Mouse (Mus musculus): ENCODE data around the gene Ern2. TPM values are rescaled to one million over a fixed set of nuclear protein-coding genes. Genes with fewer than 3 reads are reported as not detected.
A peak's percentile ranks its signal among the peaks of the same experiment; 100 is the strongest.

The Ern2 gene
- total RNA-seq (2021): under 1 TPM; 0.25 TPM

DNA sequence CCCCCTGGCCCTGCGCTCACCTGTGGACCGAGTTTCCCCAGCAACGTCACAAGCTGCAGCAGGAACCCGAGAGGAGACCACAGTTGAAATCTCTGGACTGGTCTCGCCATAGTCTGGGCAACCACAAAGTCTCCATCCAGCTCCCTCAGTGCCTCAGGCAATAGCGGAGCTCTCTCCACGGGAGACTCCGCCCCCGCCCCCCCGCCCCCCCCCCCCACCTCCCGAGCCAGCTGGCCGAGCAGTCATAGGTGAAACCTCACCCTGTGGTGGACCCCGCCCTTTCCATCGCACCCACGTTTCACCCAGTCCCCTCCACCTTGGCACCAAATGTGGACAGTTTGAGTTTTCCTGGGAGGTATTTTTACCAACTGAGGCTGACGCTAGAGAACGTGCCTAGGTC lies at the start of gene Ern2:
Ern2 (minus strand) TSS at position 165 of the 400 bp plus-strand sequence.
- no peak for DNase-seq (ENCODE audit: low spot score in 2 of 2)
- intact Hi-C loops (cut with DNase I): no loop called here

DNA sequence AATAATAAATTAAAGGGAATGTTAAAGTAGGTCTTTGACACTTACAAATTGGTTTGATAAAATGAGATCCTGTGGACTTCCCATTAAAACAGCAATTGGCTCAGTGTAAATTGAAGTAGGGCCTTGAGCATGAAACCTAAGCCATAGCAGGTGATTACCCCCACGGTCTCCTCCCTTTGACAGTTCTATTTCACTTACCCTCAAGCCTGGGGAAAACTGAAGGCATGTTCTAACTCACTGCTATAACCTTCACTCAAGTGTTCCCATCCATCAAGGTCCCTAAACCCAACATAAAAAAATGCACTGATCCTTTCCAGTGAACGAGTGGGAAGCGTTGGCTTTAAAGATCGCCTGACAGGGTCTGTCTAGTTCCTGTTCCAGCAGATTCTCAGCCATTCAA lies 44.9 kb upstream of the Ern2 start:
- DNase-seq (ENCODE audit: low spot score in 2 of 2): no peak
- intact Hi-C loops (cut with DNase I): no loop called here

DNA sequence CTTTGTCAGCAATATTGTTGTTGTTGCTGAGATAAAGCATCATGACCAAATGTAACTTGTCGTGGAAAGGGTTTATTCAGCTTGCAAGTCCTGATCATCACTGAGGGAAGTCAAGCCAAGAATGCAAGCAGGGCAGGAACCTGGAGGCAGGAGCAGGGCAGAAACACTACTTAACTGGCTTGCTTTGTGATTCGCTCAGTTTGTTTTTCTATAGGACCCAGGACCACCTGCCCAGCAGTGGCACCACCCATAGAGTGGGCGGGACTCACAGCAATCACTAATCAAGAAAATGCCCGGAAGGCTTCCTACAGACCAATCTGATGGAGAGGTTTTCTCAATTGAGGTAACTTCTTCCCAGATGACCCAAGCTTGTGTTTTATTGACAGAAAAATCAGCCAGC lies 43.9 kb upstream of the Ern2 start:
- intact Hi-C loops (cut with DNase I): no loop called here

DNA sequence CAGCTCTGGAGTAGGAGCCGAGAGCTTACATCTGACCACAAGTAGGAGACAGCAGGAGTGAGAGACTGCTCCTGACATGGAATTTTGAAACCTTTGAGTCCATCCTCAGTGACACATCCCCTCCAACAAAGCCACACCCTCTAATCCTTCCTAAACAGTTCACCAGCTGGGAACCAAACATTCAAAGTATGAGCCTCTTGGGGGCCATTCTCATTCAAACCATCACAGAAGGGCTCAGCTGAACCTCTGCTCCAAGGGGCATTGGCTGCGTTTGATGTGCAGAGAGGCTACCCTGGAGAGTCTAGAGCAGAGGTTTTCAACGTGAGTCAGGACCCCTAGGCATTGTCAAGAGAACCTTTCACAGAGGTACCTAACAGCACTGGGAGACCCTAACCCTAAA lies 43.3 kb upstream of the Ern2 start:
- intact Hi-C loops (cut with DNase I): no loop called here

More for the DNA sequence above, 43.9 kb upstream of the Ern2 start:
- DNase-seq (ENCODE audit: low spot score in 2 of 2): no peak

DNA sequence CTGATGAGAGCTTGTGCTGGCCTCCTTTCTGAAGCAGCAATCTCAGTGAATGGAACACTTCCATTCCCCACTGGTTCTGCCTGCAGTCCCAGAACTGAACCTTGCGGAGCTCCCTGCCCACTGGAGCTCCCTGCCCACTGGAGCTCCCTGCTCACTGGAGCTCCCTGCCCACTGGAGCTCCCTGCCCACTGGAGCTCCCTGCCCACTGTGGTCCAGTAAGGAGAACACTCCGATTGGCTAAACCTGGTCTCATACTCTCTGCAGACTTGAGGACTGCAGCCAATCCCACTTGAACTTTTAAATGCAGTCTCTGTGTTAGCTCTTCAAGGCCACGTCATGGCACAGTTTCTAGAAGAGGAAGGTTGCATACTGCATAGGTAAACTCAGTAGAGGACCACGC lies 40.7 kb upstream of the Ern2 start:
- no peak for DNase-seq (ENCODE audit: low spot score in 2 of 2)
- intact Hi-C loops (cut with DNase I): no loop called here

More for the DNA sequence above, 43.3 kb upstream of the Ern2 start:
- no peak for DNase-seq (ENCODE audit: low spot score in 2 of 2)

DNA sequence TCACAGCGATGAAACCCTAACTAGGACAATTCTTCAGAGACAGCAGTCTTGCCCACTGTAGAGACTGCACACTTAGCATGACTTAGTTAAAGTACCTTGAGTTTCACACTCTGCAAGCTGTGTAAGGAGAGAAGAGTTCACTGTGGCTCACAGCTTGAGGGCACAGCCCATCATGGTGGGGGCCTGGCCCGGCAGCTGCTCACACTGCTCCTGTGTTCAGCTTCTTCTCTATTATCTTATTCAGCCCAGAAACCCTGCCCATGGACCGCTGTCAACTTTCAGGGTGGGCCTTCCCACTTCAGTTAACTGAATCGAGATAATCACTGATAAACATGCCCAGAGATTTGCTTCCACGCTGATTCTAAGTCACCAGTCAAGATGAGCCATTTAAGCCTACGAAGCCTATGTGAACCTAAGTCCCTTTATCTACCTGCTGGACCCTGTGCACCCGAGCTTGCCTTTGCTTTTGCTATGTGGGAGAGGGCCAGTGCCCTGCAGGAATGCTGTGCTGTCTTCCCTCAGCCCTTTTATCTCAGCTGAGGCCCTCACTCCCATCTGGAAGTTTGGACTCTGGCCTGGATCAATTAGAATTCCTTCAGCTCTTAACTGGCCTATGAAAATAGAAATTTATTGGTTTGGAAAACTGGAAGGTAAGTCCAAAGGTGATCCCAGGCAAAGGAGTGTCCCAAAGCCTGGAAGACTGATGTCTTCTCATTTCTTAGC lies 40.2 kb upstream of the Ern2 start:
- DNase-seq (ENCODE audit: low spot score in 2 of 2): no peak
- intact Hi-C loops (cut with DNase I): no loop called here

DNA sequence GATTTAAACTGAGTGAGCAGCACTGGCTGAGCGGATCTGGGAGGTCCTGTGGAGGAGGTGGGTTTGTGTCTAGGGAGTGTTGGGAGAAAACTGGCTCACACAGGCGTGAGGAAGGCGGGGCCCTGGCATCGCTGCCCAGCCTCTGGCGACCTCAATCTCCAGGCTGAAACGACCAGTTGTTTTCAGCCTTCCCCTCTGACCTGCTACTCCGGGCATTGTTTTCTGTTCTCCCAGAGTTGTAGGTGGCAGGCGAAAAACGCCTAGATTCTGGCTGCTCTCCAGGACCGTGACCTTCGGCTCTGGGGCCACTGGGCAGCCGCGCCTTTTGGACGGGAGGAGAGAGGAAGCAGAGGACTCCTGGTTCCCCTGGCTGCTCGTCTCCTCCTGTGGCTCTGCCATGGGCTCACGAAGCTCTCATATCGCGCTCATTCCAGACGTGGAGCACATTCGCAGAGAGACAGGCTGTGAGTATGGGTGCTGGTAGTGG lies 33.4 kb upstream of the Ern2 start, which contains the start of gene Chp2:
Chp2 (plus strand) TSS at position 182 of the 487 bp plus-strand sequence.
- no peak for DNase-seq (ENCODE audit: low spot score in 2 of 2)
- intact Hi-C loops (cut with DNase I): no loop called here

DNA sequence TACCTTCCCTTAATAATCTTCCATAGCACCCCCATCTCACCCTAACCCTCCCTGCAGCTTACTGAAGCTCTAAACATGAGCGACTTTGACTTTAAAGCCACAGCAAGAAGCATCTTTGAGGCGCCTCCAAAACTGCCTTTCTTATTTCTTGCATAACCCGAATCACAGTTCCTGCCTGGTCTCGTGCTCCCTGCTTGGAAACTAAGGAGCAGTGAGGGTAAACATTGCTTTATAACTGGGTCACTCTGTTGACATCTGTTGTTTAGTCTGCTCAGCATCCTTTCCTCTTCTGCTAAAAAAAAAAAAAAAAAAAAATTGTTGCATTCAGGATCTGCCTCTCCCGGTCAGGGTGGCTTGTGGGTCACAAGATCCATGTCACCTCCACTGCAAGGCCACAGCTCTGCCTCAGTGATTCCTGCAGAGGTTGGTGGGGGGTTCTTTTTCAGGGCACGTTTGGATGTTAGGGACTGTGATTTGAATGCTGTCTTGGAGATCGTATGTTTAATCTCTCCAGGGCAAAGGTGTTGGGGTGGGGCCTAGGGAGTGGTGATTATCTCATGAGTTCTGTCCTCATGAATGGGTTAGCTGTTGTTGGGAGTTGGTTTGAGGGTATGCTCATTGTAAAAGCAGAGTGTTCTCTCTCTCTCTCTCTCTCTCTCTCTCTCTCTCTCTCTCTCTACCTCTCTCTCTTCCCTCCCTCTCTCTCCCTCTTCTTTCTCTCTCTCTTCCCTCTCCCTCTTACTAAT lies 22.4 kb upstream of the Ern2 start:
- intact Hi-C loops (cut with DNase I): no loop called here
- no peak for DNase-seq (ENCODE audit: low spot score in 2 of 2)

DNA sequence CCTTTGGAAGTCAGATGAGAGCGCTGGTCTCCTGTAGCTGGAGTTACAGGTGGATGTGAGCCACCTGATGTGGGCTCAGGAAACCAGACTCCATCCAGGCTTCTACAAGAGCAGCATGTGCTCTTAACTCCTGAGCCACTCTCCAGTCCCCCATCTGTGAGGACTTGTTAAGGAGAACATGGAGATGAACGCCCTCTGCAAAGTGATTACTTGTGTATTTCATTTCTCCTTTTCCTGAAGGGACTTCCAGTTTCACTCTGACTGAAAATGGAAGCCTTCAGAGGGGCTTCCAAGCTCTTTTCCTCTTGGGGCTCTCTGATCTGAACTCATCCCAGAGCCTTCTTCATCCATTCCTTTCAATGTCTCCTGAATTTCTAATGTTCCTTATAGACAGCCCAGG lies 20.1 kb upstream of the Ern2 start:
- no peak for DNase-seq (ENCODE audit: low spot score in 2 of 2)
- intact Hi-C loops (cut with DNase I): no loop called here

DNA sequence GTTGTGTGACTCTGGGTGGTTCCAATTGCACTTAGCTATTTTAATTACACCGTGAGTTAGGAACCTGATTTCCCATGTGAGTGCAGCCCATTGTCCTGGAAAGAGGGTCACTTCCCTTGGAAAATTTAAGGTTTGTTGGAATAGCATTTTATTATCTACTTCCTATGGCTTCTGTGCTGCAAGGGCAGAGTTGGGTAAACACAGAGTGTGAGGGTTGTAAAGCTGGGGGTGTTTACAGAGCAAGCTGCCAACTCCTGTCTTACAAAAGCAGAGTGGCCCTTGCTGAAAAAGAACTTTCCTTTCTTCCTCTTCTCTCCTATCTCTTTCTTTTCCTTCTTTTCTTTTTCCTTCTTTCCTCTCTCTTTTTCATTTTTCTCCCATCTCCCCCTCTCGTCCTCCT lies 17.9 kb upstream of the Ern2 start:
- intact Hi-C loops (cut with DNase I): no loop called here
- no peak for DNase-seq (ENCODE audit: low spot score in 2 of 2)

DNA sequence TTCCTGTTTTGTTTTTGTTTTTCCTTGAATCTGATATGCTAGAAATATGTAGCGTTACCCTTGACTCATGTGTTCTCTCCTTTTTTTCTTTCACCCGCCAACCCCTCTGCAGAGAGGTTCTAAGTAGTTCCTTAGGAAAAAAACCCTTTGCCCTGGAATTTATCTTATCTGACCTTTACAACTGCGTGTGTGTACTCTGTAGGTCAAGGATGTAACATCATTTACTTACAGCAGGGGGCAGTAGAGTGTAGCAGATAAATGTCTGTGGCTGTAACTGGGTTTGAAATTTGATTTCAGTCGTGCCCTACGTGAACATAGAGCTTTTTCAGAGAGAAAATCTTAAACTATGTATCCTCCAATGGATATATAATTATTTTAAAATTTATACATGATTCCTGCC lies 13.3 kb upstream of the Ern2 start:
- intact Hi-C loops (cut with DNase I): loop anchor here (2.0 to 5.0 kb wide), 2 partner anchors 38 to 263 kb away; no protein-coding TSS in a partner anchor
- DNase-seq (ENCODE audit: low spot score in 2 of 2): no peak

DNA sequence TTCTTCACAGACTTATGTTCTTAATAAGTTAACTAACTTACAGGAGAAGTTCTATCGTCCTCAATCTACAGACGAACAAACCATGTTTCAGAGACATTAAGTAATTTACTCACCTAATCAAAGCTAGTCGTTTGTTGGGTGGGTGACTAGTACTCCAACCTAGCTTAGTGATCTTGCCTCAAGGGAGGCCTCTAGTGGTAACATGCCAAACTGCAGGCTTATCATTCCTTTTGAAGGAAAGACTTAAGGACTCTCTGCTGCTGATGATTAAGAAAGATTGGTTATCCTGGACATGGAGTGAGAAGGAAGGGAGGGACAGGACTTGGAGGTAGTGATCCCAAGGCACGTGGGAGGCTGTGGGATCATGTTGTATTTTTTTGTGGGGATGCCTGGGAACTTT lies 11.3 kb upstream of the Ern2 start:
- DNase-seq (ENCODE audit: low spot score in 2 of 2): peak; percentile 11 to 31
- intact Hi-C loops (cut with DNase I): loop anchor here (5.0 kb wide), 1 partner anchor 265 kb away; no protein-coding TSS in a partner anchor

DNA sequence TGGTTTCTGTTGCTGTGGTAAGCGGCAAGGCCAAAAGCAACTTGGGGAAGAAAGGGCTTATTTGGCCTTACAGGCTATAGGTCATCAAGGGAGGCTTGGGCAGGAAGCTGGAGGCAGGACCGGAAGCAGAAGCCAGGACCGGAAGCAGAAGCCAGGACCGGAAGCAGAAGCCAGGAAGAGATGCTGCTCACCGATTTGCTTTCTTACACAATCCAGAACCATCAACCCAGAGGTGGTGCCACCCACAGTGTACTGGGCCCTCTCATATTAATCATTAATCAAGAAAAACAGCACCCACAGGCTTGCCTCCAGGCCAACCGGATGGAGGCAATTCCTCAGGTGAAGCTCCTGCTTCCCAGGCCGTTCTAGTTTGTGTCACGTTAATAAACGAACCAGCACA lies 10.8 kb upstream of the Ern2 start:
- no peak for DNase-seq (ENCODE audit: low spot score in 2 of 2)
- intact Hi-C loops (cut with DNase I): loop anchor here (5.0 kb wide), 1 partner anchor 266 kb away; no protein-coding TSS in a partner anchor

DNA sequence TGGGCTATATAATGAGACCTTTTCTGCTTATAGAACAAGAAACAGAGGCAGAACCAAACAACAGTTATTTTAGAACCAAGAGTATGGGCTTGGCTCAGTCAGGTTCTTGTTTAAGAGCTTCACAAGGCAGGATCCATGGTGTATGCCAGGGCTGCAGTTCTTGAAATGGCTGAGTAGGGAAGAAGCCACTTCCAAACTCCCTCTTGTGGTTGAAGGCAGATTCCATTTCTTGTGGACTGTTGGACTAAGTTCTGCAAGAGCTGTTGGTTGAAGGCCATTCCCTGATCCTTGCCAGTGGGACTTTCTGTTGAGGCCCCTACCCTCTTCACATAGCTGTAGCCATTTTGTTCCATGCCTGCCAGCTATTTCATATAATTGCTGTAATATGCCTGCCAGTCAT lies 7.9 kb upstream of the Ern2 start:
- intact Hi-C loops (cut with DNase I): no loop called here
- no peak for DNase-seq (ENCODE audit: low spot score in 2 of 2)

DNA sequence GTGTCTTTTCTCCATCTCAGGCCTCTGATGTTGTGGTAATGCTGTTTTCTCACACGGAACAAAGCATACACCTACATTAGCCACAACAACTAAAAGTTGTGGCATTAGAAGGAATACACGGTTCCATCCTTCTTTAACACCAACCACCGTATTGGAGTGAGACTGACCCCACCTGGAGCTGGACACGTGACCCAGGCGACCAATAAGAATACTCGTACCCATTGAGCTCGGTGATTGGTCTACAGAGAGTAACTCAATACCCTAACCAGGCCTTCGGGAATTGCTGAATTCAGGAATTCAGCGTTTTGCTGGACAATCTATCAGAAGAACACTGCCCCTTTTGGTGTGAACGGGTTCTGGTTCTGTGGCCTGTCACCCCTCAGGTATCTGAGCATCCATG lies 5.1 kb upstream of the Ern2 start:
- intact Hi-C loops (cut with DNase I): no loop called here
- DNase-seq (ENCODE audit: low spot score in 2 of 2): no peak

DNA sequence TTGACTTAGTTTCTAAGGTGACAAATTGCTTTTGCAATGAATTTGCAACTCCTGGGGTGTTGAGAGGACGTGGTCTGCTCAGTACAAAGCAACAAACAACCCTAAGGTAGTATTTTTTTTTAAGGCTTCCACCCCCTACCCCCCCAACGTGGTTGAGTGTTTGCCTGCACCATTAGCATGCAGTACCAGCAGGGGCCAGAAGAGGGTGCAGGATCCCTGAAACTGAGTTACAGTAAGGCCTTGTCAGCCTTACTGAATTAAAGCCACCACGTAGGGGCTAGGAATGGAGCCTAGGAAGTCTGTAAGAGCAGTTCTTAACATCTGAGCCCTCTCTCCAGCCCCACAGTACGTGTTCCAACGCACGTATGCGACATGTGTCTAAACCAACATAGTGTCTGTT lies 3.5 kb upstream of the Ern2 start:
- intact Hi-C loops (cut with DNase I): no loop called here
- DNase-seq (ENCODE audit: low spot score in 2 of 2): no peak

DNA sequence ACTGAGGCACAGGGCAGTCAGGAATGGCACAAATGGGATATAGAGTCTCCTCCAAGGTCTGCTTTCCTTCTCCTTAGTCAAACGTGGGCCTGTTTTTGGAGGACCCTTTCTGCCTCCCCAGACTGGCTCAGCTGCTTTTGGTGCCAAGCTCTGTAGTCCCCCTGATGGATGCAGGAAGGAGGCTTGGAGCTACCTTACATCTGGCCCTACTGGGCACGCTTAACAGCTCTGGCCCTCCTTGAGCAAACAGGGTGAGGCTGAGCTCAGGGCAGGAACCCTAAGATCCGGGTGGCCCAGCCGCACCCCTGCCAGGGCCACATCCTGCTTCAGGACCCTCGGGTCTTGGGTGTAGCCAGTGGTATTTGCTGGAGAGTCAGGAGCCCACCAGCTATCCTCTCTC lies 1.4 kb downstream of the Ern2 start:
- DNase-seq (ENCODE audit: low spot score in 2 of 2): no peak
- intact Hi-C loops (cut with DNase I): no loop called here

DNA sequence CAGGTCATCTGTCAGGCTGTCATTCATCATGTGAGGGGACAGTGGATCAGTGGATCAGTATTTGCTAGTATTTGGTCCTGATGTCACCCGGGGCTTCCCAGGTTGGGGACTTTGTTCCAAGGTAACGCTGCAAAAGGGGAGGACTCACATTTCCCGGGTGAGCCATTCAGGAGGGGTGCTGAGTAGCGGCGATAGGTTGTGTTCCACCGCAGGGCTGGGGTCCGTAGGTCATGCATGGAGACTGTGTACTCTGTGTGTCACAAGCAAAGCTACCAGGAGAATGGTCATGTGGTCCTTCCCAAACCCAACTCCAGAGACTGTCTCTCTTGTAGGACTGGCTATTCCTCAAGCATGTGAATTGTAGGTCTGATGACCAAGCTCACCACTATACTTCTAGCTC lies 5.3 kb downstream of the Ern2 start:
- DNase-seq (ENCODE audit: low spot score in 2 of 2): no peak
- intact Hi-C loops (cut with DNase I): no loop called here

DNA sequence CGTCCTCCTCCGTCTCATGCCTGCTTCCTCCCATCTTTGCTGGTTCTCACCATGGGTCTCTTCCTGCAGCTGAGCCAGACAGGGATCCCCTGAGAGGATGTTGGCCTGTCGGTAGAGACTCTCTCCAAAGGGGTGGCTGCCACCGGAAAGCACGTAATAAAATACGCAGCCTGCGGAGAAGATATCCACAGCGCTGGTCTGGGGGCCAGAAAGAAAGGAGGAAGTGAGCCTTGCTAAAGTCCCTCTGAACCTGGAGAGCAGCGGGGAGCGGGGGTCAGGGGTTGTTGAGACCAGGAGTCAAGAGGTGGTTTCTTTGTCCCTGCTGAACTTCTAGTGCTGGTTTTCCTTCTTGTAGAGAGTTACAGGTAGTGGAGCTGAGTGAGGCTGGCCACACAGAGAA lies 14.4 kb downstream of the Ern2 start:
- DNase-seq (ENCODE audit: low spot score in 2 of 2): no peak
- intact Hi-C loops (cut with DNase I): no loop called here

DNA sequence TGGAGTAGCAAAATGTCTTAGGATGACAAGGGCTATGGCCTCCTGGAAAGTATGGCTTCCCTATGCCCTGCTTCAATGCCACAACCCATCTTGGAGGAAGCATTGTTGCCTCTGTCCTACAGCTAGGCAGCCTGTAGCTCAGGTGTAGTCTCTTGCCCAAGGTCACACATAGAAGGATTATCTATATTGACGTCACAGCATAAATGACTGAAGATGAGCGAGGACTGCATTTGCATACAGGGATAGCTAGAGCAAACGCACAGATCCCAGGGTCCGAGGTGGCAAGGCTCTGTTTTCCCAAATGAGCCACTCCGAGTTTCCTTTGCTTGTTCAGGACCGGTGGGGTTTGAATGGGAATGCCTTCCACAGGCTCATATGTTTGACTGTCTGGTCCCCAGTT lies 15.3 kb downstream of the Ern2 start:
- intact Hi-C loops (cut with DNase I): no loop called here
- DNase-seq (ENCODE audit: low spot score in 2 of 2): no peak

DNA sequence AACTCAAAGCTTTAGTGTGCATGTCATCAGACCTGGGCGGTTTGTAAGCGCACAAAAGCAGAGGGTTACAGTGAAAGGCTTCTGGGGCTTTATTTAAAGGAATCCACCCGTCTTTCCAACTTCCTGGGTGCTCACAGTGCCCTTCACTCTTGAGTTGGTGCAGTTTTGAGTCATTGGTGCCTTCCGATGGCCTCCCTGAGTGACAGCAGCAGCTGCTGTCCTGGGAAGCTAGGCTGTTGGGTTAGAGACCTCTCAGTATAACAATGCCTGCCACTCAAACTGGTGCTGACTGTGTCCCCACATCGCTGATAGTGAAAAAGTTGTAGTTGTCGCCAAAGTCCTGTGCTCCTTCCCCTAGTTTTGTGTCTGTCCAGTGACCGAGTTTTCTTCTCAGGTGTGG lies 18.8 kb downstream of the Ern2 start:
- intact Hi-C loops (cut with DNase I): no loop called here
- DNase-seq (ENCODE audit: low spot score in 2 of 2): no peak

Measured in left cerebral cortex, postnatal 36 days (tissue).